Mouse (Mus musculus) thymus, adult 2 months (tissue): ENCODE results near the gene Gskip.

ENCODE experiments used
- CTCF ChIP-seq: fragments of 200-500 bp; IDR thresholded peaks from 2 replicates; pipeline ENCODE4 v1.5.1; 2012; ENCODE audit warnings: mild to moderate bottlenecking, control low read depth, low read length, moderate library complexity, borderline replicate concordance; ENCODE audit not compliant: control insufficient read depth, poor library complexity, insufficient read depth; ENCODE audit errors: extremely low read depth
- POLR2A ChIP-seq: fragments of 200-500 bp; IDR thresholded peaks from 2 replicates; pipeline ENCODE4 v1.6.1; 2012; ENCODE audit warnings: mild to moderate bottlenecking, low read length, control low read depth, moderate library complexity; ENCODE audit not compliant: control insufficient read depth, poor library complexity, insufficient read depth; ENCODE audit errors: extremely low read depth

DNA sequence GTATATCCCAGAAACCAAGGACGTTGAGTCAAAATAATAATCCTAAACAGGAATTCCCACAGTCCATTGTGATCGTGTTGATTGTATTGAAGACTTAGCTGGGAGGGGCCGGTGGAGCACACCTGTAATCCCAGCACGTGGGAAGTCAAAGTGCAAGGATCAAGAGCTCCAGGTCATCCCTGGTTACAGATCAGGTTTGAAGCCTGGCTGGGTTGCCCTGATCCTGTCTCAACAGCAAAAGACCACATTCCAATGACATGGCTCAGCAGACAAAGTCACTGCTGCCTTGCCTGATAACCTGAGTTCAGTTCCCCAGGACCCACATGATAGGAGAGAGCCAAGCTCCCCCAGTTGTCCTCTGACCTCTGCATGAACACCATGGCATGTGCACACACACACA is 2.8 kb downstream of the Gskip start:
- TF ChIP-seq POLR2A (no peak), CTCF (no peak)
